Mouse (Mus musculus): ENCODE data around the gene Gm39566.

Gene Gm39566

DNA sequence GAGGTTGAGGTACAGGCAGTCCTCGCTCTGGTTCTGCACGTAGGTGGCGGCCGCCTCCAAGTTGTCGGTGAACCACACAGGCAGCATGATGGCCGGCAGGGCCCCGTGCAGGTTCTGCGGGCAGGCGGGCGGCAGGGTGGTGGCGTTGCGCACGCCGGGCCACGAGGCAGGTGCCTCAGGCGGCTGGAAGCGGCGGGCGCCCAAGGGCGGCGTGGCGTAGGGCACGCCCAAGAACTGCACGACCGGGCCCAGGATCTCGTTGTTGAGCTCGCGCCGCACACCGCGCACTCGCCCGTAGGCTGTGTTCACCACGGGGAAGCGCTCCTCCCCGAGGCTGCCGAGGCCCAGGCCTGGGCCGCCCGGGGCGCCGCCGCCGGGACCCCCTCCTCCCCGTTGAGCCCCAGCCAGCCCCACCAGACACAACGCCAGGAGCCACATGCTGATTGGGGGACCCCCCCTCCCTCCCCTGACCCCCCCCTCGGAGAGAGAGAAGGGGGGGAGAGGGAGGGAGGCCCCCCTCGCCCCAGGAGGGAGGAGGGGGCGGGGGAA lies 19.0 kb upstream of the Gm39566 start:
- peak; percentile 40 for DNase-seq (ENCODE audit: low spot score)

DNA sequence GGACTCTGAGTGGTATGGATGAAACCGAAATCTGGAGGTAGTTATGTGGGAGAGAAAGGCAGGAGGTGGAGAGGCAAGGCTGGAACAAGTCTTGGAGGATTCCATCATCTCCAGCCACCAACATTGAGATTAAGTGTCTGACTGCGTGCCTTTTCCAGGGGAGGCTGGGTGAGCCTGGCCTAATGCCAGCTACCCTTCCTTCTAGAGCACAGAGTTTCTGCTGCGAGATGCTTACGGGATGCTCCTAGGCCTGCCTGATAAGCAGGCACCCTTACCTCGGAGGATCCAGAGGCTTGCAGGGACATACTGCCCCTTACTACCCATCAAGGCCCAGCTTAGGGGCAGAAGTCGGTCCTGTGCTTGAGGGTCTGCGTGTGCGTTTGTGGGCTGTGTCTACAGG lies 18.5 kb upstream of the Gm39566 start:
- no peak for DNase-seq (ENCODE audit: low spot score)

DNA sequence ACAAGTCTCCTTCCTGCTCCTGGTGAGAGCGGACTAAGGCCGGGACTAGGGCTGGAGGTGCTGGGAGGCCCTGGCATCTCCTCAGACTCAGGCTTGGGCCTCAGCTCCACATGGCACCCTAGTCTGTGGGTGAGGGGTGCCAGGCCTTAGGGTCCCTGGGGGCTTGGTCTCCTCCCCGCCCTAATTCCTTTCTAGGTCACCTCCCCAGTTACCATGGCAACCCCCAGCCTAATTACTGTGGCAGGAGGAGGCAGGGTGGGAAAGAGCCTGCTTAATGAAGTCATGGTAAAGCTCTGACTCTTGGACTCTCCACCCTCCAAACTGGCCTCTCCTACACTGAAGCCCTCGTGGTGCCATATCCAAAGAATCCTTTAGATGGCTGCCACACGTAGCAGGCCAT lies 13.7 kb upstream of the Gm39566 start:
- peak; percentile 70 for DNase-seq (ENCODE audit: low spot score)

DNA sequence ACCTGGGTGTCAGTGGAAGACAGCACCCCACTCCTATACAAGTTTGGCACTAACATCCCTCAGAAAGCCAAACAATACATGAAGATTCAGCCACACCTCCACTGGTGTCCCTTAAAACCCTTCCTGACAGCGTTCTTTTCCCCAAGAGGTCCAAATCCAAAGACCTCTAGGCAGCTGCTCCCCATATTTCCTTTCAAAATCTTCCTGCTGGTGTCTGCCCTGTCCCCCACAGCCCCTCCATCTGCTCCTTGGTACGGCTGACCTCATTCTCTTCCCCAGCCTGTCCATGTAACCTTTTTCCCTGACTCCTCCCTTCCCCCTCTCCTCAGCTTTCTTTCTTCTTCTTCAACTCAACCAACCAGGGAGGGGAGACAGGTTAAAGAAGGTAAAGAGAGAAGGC lies 8.4 kb upstream of the Gm39566 start:
- DNase-seq (ENCODE audit: low spot score), result no peak

DNA sequence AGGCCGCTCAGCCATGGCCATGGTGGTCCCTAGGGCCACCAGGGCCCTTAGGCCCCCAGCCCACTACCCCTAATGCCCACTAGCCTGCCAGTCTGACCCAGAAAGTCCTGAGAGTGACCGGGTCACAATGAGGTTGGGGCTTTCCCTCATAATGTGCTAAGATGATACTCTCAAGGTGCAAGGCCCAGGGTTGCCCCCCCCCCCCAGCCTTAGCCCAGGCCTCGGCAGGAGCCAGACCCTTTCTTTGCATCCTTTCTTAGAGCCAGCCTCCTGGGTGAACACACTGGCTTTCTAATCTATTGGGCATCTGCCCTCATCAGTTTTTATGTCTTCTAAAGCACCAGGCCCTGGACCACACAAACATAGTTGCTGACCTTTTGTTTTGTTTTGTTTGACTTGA lies 7.0 kb upstream of the Gm39566 start, which contains the start of gene Spem1:
TSS of gene Spem1 (minus strand) at position 101 of the 400 bp plus-strand sequence.
- DNase-seq (ENCODE audit: low spot score), result no peak

DNA sequence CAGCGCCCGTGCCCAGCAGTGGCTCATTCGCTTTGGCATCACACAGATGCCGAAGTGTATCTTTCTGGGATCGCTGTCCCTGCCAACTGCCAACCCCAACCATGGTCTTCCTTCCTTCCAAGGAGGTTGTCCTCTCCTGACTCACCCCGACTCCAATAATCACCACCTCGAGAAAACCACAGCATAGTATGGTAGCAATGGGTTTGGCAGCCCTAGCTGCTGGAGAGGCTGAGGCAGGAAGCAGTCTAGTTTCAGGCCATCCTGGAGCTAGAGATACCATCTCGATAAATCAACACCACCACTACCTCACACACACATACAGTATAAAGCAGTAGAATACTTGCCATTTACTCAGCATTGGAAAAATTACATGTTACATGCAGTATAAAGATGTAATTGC lies 3.8 kb upstream of the Gm39566 start:
- DNase-seq (ENCODE audit: low spot score), result no peak

- DNase-seq (ENCODE audit: low spot score), result no peak
These were observed 3.3 kb upstream of the Gm39566 start, which contains the start of gene Spem2 for GRCm38 (mm10) chr11:69818365-69818764. Gene Spem2, minus strand, starts transcription at chr11:69818465.

DNA sequence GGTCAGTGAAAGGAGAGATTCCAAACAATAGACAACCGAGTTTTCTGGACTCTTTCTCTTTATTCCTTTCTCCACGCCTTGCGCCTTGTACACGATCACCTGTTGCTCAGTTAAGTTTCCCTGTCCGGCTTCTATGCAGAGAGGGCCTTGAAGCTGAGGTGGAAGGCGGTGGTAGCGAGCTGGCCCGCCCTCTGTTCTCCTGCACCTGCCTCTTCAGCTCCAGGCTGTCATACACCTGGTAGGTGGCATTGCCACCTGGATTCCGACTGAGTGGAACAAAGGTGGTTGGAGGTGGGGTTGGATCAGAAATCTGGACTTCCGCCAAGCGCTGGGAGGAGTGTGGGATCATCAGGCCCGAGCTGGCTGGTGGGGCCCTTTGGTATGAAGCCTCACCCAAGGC lies 1.4 kb upstream of the Gm39566 start:
- DNase-seq (ENCODE audit: low spot score), result no peak

- no peak for DNase-seq (ENCODE audit: low spot score)
These were observed 4.8 kb downstream of the Gm39566 start for GRCm38 (mm10) chr11:69810280-69810679.

DNA sequence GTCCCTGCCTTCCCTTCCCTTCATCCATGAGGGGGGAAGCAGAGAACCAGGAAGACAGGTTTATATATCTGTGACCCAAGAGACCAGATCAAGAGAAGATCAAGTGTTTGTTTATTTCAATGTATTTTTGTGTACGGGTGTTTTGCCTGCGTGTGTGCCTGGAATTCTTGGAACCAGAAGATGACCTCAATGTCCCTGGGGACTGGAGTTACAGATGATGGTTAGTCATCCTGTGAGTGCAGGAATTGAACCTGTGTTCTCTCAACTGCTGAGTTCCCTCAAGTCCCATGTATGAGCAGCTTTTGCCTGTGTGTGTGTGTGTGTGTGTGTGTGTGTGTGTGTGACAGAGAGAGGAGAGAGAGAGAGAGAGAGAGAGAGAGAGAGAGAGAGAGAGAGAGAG lies 7.5 kb downstream of the Gm39566 start:
- DNase-seq (ENCODE audit: low spot score), result no peak

GRCm38 (mm10) chr11:69806378-69806777 lies 8.7 kb downstream of the Gm39566 start:
- no peak for DNase-seq (ENCODE audit: low spot score)

GRCm38 (mm10) chr11:69804972-69805909 lies 9.9 kb downstream of the Gm39566 start, which contains the start of gene Tmem102:
Gene Tmem102, minus strand, starts transcription at chr11:69805624.
- DNase-seq (ENCODE audit: low spot score), result no peak

GRCm38 (mm10) chr11:69804652-69804940 lies 10.5 kb downstream of the Gm39566 start:
- DNase-seq (ENCODE audit: low spot score), result no peak

GRCm38 (mm10) chr11:69803786-69804651 lies 11.1 kb downstream of the Gm39566 start:
- DNase-seq (ENCODE audit: low spot score), result peak; percentile 80

GRCm38 (mm10) chr11:69803328-69803727 lies 11.8 kb downstream of the Gm39566 start:
- no peak for DNase-seq (ENCODE audit: low spot score)

DNA sequence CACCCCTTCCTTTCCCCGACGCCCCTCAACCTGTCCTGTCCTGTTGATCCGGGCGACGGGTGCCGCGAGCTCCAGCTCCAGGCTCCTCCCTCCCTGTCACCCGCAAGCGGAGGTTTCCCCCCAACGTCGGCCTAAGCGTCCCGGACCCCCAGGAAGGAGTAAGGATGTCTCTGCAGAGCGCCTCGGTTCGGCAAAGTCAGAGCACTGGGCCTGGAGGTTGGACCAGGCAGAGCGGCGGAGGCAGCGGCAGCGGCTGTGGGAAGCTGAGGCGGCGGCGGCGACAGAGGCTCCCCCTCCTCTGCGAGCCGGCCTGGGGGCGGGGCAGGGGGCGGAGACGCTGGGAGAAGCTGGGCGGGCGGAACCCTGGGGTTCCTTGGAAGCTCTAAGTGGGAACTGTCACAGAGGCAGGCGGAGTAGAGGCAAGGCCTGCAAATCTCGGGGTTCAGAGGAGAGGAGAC lies 12.4 kb downstream of the Gm39566 start:
- peak; percentile 77 for DNase-seq (ENCODE audit: low spot score)

- no peak for DNase-seq (ENCODE audit: low spot score)
These were observed 13.6 kb downstream of the Gm39566 start, which contains the start of gene Fgf11 for GRCm38 (mm10) chr11:69801379-69801977. Gene Fgf11, minus strand, starts transcription at chr11:69801857.

DNA sequence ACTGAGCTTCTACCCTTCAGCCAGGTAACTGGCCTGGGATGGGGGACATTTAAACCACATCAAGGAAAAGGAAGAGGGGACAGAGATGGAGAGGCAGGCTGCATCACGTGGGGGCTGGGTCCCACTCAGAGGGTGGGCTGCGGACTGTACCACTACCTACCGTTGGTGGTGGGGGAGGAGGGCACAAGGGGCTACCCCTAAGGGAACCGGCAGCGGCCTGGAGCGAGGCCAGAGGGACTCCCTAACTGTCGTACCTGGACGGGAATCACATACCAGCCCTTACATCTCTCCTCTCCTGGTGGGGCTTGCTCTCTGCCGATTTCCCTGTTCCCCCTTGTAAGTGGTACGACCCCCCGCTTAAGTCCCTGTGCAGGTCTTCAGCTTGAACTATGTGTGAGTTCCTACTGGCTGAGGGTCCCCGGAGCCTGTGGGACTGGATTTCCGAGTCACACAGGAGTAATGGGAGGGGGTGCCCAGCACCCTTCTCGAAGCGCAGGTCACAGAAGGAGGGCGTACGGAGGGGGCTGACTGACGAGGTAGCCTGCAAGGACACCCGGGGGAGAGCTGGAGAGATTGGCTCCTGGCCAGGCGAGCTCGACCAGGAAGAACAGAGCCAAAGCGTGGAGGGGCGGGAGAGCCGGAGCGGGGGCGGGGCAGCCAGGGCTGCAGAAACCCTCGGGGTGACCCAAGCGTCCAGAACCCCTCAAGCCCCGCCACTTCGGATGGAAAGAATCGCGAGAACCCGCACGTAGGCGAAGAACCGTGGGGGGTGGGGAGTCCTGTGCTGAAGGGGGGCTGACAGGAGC lies 14.5 kb downstream of the Gm39566 start:
- peak; percentile 84 for DNase-seq (ENCODE audit: low spot score)

- no peak for DNase-seq (ENCODE audit: low spot score)
These were observed 15.0 kb downstream of the Gm39566 start for GRCm38 (mm10) chr11:69800138-69800391.

DNA sequence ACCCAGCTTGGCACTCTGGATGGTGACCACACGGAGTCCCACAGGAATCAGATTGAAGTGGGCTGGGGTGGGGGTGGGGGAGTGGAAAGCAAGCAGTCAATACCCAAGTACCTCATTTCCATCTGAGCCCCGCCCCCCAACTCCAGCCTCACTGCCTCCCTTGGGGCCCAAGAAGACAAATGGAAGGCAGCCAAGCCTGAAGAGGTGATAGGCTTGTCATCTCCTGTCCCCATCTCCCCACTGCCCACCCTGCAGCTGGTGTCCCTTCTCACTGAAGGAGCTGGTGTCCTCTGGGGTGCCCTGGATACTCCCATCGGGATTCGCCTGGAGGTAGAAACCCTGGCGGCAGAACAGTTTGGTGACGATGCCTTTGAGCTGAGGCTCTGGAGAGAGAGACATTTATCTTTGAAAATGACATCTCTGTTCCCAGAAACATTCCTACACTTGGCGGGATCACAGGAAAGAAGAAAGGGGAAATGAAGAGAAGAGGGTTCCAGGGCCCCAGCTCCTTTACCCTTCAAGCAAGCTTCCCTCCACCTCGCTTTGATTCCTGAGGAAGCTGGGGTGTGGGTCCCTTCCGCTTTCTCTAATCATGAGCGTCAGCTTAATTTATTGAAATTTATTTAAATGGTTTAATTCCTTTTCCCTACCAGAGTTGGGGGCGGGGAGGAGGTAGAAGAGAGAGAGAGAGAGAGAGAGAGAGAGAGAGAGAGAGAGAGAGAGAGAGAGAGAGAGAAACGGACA lies 15.5 kb downstream of the Gm39566 start:
- DNase-seq (ENCODE audit: low spot score), result peak; percentile 67

DNA sequence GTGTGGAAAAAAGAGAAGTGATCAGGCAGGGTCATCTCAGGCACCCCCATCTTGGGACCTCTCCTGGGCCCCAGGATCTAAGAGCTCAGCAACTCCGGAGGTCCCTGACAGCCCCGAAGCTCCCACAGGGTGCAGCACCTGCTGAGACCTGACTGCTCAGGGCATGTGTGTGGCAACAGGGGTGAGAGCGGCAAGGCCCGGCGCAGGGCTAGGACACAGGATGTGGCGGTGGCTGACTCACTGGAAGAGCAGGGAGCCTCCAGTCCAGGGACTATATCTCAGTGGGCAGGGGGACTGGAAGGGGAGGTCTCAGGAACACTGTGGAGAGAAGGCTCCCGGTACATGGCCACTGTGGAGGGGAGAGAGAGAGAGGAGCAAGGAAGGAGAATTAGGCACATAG lies 17.2 kb downstream of the Gm39566 start:
- DNase-seq (ENCODE audit: low spot score), result no peak

All from retina, embryonic 14.5 days (tissue).